Mouse (Mus musculus): ENCODE results near the gene Gnrhr.

- TF ChIP-seq CTCF (IDR thresholded peaks at IDR 0.05; ENCODE audit: extremely low read depth, insufficient read depth, insufficient read length, insufficient replicate concordance) = no peak
- no peak for TF ChIP-seq POLR2A (IDR thresholded peaks at IDR 0.05; ENCODE audit: low read depth, low read length)
Observed at GRCm38 (mm10) chr5:86244275-86244674, 46.6 kb upstream of the Gnrhr start.

Data from spleen, adult 2 months (tissue).